ENCODE assay signal across 15 mouse cellular contexts in the genomic region with DNA sequence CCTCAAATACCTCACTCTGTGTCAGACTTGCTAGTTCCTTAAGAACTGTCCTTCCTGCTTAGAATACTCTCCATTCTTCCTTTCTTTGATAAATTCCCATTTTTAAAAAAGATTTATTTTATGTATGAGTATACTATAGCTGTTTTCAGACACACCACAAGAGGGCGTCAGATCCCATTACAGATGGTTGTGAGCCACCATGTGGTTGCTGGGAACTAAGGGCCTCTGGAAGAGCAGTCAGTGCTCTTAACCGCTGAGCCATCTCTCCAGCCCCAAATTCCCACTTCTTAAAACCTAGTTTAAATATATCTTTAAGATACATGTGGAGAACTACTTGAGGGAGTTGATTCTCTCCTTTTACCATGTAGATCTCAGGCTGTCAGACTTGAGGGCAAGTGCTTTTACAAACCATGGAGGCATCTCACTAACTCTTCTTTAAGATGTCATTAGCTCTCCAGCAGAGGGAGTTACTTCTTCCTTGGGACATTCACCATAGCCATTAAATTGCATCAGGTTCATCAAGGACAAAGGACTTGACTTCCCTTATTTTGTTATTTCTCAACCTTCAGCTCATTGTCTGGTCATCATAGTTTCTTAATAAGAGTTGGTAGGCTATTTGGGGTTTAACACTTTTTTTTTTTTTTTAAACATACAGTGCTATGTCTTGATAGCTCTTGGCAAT. TPM values are rescaled to one million over a fixed set of nuclear protein-coding genes. Genes with fewer than 3 reads are reported as not detected.
DNase-seq lines count a peak whose midpoint lies in the region; ATAC-seq and TF ChIP-seq lines count a peak whose summit lies in the region.
"Had no signal": no experiment of that assay in that cellular context is flagged by ENCODE, and none has a peak within 500 bp of the region (broad histone marks: within the 10 kb centered on the region; RNA-seq: fewer than 3 reads in every experiment).

No protein-coding gene starts in this region.

- in situ Hi-C loops in Patski (cut with MboI; ENCODE audit: low pct_unique_long_range_greater_than_20kb), result no loop called here

- CTCF ChIA-PET in Patski (lab: Charles Lee), result interaction anchor here (1.2 to 1.9 kb wide), 3 partner anchors 8 to 31 kb away, joined by 3 to 6 read pairs (median 4); no protein-coding TSS in a partner anchor

- WGBS in liver, adult 2 months, result 85% methylated on average over 2 of the region's 2 CpGs
- 55% methylated on average over 2 of the region's 2 CpGs for WGBS in liver, embryonic 12.5 days (ENCODE audit: insufficient replicate concordance)

- H3K4me2 ChIP-seq in liver, embryonic 12.5 days, result no peak overlapping the region
- H3K4me2 ChIP-seq: midbrain, embryonic 12.5 days; stomach, embryonic 15.5 days had no signal

- H3K36me3 ChIP-seq in liver, adult 2 months (ENCODE audit: control insufficient read depth, insufficient read depth, low read length), result no peaks in the 10 kb centered on the region
- H3K36me3 ChIP-seq in liver, embryonic 12.5 days, result peaks cover 7% of the 10 kb centered on the region
- H3K36me3 ChIP-seq: midbrain, embryonic 12.5 days; stomach, embryonic 15.5 days had no signal

- no peaks in the 10 kb centered on the region for H3K9me3 ChIP-seq in liver, embryonic 12.5 days (replicated peaks)
- H3K9me3 ChIP-seq: midbrain, embryonic 12.5 days; stomach, embryonic 15.5 days had no signal

- POLR2A ChIA-PET in Patski (lab: Charles Lee), result no interaction called here

- peaks cover 20% of the 10 kb centered on the region; the same call in 1 of the 2 replicates for H3K79me2 ChIP-seq in liver, adult 2 months (ENCODE audit: control insufficient read depth, insufficient read depth, low read length)

- H3K27me3 ChIP-seq in liver, adult 2 months (ENCODE audit: control insufficient read depth, insufficient read depth, low read length), result no peaks in the 10 kb centered on the region
- H3K27me3 ChIP-seq in liver, embryonic 12.5 days (replicated peaks), result no peaks in the 10 kb centered on the region
- H3K27me3 ChIP-seq in Patski, result no peaks in the 10 kb centered on the region
- H3K27me3 ChIP-seq: midbrain, embryonic 12.5 days; stomach, embryonic 15.5 days had no signal

- no peak for ATAC-seq in liver, embryonic 12.5 days
- ATAC-seq in Patski, result no peak
- ATAC-seq in megakaryocyte, adult 5-6 weeks (ENCODE audit: poor library complexity, severe bottlenecking), result peak; percentile 98
- ATAC-seq: hindbrain, embryonic 16.5 days had no signal

- peaks cover 6% of the 10 kb centered on the region; the same call in 1 of the 2 replicates for H3K4me1 ChIP-seq in liver, adult 2 months (ENCODE audit: control insufficient read depth, insufficient read depth, low read length)
- peaks cover 37% of the 10 kb centered on the region for H3K4me1 ChIP-seq in liver, embryonic 12.5 days
- H3K4me1 ChIP-seq: stomach, embryonic 15.5 days had no signal

- peak; percentile 24 for DNase-seq in liver, adult 2 months (ENCODE audit: extremely low read depth, low read depth, low spot score)
- DNase-seq in CD4-positive helper T cell, adult 2 months (ENCODE audit: low read depth, low spot score), result peak; percentile 23
- no peak for DNase-seq in Patski (ENCODE audit: low read depth, low spot score)
- DNase-seq in cerebellum, adult 11 months, result no peak
- no peak for DNase-seq in ovary, postnatal 14 days (ENCODE audit: low spot score)
- no peak for DNase-seq in T-cell, adult 2 months (ENCODE audit: low spot score)
- DNase-seq: cerebellum, adult 9-10 months; kidney, adult 9 months; right cerebral cortex, postnatal 4 days; thymus, postnatal 25 days had no signal

- TF ChIP-seq CTCF in liver, adult 2 months (IDR thresholded peaks at IDR 0.05; ENCODE audit: low read depth, low read length), result no peak
- peak; percentile 50 for TF ChIP-seq CTCF in Patski (IDR thresholded peaks at IDR 0.05)

- H3K9ac ChIP-seq in liver, adult 2 months (ENCODE audit: low read depth, low read length), result no peak overlapping the region
- no peak overlapping the region for H3K9ac ChIP-seq in liver, embryonic 12.5 days
- H3K9ac ChIP-seq: midbrain, embryonic 12.5 days; stomach, embryonic 15.5 days had no signal

- no peak overlapping the region for H3K27ac ChIP-seq in liver, adult 2 months (replicated peaks; ENCODE audit: insufficient read depth, low read depth, low read length)
- H3K27ac ChIP-seq in liver, embryonic 12.5 days, result no peak overlapping the region
- H3K27ac ChIP-seq: midbrain, embryonic 12.5 days; stomach, embryonic 15.5 days had no signal

- no peak overlapping the region for H3K4me3 ChIP-seq in liver, adult 2 months (ENCODE audit: insufficient read depth, low read depth, low read length)
- H3K4me3 ChIP-seq in liver, embryonic 12.5 days, result no peak overlapping the region
- H3K4me3 ChIP-seq: midbrain, embryonic 12.5 days; stomach, embryonic 15.5 days had no signal

- no peak for TF ChIP-seq POLR2A in liver, adult 2 months (IDR thresholded peaks at IDR 0.05; ENCODE audit: extremely low read depth, insufficient read depth, low read length)

RNA-seq across cellular contexts. Expression of a gene that starts 9.6 kb away (rescaled TPM):
- total RNA-seq in liver, adult 2 months (2014; rRNA removed), result 16.3 and 18.4 TPM in 2 replicates
- 4.8 and 5.2 TPM in 2 replicates for polyA plus RNA-seq in liver, adult 2 months (2012; rRNA removed)
- 11.7 and 11.8 TPM in 2 replicates for polyA plus RNA-seq in liver, embryonic 12.5 days (2016; fragmentation: Nextera tagmentation; extraction: Ambion mirVana)
- polyA plus RNA-seq in Patski (2021), result 31.5 TPM
- 35.7 and 40.5 TPM in 2 replicates for total RNA-seq in megakaryocyte, adult 5-6 weeks (2015)
- 43.0 and 43.5 TPM in 2 replicates for total RNA-seq in megakaryocyte, adult 5-6 weeks (2017)

Comparison
In these comparisons a context has a peak if more than half of its experiments do, and no peak if none do; other contexts are left out.
1. DNase-seq: peak in liver, adult 2 months (single experiment) and CD4-positive helper T cell, adult 2 months (single experiment); none in Patski (single experiment), cerebellum, adult 11 months (single experiment), ovary, postnatal 14 days (single experiment) and T-cell, adult 2 months (single experiment).